Mouse (Mus musculus) kidney, postnatal 36 days (tissue): ENCODE data around the gene Olfml2b.

ENCODE experiments used
- DNase-seq, 2 experiments: peaks; one replicate each; pipeline ENCODE4 v3.0.0; 2021 to 2022; ENCODE audit warnings: mixed read lengths in 2 of 2

Gene Olfml2b

DNA sequence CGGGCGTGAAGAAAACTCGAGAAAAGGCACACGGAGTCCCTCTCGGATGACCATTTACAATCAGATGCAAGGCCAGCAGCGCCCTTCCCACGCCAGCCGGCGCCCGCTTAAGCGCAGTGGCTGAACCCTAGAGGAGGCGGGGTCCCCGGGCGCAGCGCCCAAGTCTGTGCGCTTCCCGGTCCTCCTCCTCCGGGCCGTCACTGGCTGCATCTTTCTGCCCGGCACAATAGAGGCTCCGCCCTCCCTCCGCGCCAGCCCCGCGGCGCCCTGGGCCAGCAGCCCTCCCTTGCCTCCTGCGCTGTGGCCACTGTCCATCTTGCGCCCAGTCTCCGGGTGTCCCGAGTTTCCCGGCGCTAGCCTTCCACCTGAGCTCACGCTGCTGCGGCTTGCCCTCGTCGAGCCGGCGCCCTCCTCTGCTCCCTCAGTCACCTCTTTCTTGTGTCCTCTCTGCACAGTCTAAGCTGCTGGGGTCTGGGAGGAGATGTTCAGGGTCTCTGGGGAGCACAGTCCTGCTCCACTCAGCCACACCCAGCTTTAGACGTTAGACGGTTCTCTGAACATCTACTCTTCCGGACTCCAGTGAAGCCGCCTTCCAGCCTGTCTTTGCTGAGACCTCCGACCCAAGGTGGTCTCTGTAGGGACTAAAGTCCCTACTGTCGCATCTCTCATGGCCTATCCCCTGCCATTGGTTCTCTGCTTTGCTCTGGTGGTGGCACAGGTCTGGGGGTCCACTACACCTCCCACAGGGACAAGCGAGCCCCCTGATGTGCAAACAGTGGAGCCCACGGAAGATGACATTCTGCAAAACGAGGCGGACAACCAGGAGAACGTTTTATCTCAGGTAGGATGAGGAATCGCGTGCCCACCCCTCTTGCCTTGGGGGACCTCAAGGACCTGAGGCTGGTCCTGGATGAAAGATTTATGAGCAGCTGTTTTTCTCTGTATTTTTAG lies at the start of gene Olfml2b:
TSS of gene Olfml2b (plus strand) at position 278 of the 951 bp plus-strand sequence.
- DNase-seq = peak; percentile 85 to 93

DNA sequence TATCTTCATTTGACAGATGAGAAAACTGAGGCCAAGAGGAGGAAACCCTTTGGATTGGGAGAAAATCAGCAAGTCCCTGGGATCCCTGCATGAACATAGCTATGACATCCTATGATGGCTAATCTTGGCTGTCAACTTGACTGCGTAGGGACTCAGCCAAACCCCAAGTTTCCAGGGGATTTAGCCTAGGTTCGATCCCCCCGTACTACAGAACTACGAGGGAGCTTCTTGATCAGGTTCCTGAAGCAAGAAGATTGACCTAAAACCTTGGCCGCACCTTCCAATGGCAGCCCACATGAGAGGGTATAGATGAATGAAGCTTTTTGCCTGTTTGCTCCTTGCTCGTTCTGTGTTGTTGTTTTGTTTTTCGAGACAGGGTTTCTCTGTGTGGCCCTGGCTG lies 49.8 kb upstream of the Olfml2b start:
- DNase-seq = no peak

DNA sequence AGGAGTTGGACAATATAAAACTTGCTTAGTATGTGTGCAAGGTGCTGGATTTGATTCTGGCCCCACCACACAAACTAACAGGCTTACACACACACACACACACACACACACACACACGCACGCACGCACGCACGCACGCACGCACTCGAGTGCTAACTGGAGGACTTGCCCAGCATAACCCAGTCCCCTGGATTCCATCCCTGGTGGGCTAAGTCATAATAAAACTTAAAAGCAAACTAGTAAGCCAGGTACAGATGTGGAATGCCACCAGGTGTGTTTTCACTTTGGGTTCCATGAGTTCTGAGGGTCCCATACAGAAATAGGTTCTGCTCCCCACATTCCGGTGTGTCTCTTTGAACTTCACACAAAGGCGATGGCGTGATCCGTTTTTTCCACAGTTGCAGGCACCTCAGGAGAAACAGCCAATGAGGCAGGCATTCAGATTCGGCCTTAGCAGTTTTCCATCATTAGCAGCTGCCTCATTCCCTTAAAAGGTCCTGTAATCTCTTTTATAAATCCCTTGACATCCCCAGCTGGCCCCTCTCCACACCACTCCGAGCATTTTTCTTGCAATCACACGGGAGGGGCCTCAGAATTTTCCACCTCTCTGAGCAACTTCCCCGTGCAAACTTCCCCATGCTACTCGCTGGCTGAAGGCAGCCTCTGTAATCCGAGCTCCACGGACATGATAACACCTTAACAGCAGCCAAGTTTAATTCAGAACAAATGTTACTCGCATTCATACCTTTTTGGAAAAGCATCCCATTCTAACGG lies 38.9 kb upstream of the Olfml2b start:
- DNase-seq = no peak

DNA sequence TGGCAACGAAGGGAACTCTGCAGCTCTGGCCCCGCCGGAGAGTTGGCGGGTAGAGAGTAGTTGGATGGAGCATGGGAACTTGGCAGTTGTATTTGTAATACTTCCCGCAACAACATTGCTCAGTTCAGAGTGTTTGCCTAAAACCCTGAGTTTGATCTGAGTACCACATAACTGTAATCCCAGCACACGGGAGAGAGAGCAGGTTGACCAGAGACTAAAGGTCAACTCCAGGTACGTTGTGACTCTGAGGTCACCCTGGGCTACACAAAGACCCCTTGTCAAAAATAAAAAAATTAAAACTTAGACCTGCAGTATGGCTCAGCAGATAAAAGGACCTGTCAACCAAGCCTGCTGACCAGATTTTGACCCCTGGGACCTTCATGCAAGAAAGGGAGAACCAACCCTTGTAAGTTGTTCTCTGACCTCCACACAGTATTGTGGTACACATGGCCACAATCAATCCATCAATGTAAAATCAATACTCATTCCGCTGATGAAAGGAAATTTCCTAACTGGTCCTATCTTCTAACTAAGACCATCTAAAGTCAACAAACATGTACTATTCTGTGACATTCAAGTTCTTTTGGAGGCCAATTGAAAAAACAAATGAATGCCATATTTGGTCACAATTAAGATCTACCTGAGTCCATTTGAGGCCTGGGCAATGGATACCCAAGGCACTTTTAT lies 37.0 kb upstream of the Olfml2b start:
- DNase-seq = no peak

DNA sequence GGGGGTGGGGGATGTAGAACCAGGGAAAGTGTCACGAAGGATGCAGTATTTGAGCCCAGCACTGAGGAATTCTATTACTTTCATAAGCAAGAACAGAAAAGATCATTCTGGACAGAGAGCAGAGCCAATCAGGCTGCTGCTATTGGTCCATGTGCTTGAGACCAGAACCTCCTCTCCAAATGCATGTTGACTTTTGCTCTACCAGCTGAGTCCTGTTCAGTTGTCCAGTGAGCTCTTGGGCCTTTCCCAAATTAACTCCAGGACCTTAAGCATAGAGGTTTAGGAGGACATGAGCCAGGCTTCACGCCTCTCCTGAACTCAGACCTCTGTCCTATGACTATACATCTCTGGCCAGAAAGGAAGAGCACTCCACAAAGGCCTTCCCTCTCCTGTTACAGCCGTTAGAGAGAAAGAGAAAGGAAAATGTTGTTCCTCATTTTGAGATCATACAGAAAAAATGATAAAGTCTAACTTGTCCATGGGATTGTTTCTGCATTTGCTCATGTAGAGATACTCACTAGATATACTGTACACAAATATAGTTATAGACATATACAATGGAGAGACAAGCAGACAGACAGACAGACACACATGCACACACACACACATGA lies 35.8 kb upstream of the Olfml2b start:
- DNase-seq = no peak

DNA sequence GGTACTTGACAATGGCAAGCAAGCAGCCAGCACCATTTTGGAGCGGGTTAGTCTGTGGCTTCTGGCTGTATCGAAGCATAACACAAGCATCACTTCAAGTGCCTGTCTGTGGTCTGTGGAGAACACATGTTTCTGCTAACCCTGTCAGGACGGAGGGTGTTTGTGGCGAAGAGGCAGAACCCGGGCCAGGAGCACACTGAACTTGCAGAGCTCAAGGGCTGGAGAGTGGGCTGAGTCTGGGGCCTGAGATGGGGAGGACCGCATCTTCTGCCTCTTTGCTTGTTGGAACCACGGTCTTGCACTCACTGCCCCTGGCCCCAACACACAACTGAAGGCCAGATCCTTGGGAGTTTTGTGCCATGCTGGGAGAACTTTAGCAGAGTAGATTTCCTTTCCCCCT lies 34.5 kb upstream of the Olfml2b start:
- DNase-seq = no peak

DNA sequence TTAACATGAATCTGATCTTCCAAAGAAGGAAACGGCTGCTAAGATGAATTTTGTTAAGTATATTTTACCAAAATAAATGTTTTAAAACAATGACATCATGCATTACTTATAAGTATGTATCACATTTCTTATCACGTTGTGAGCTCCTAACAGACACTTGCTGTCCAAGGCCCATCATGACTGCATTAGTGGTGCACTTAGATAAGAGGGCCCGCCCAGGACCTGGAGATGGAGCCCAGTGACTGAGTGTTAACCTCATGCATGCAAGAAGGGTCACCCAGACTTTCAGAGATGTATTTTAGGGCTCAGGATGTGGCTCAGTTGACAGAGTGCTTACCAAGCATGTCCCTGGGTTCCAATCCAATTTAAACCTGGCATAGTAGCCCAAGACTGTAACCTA lies 34.0 kb upstream of the Olfml2b start:
- no peak for DNase-seq

DNA sequence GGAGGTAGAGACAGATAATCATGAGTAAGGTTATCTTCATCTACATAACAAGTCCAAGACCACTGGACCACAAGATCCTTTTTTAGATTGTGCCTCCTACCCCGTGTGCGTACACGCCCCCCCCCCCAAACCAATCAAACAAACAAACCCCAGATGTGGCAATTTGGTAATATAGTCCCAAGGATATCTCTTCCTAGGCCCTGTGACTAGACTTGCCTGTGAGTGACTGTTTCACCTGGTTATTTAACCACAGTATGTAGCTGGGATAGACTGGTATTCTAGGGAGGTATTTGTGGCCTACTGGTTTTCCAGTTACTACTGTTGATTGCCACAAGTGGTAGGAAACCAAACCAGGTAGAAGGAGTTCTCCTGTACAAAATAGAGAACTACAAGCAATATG lies 33.6 kb upstream of the Olfml2b start:
- no peak for DNase-seq

DNA sequence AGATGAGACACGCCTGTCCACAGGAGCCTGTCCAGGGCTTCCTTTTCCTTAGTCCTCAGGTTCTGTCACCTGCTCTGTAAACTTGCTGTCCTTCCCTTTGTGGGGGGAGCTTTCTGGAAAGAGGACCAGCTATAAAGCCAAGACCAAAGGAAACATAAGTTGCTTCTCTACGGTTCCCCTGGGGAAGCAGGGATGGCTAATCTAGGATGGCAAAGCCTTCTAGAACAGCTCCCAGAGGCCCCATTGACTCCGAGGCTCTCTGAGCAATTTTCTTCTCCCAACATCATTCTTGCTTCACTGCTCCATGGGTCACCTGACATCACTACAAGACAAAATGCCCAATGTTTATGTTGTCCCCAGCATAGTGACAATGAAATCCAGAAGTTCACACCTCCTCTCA lies 32.7 kb upstream of the Olfml2b start:
- DNase-seq = no peak

DNA sequence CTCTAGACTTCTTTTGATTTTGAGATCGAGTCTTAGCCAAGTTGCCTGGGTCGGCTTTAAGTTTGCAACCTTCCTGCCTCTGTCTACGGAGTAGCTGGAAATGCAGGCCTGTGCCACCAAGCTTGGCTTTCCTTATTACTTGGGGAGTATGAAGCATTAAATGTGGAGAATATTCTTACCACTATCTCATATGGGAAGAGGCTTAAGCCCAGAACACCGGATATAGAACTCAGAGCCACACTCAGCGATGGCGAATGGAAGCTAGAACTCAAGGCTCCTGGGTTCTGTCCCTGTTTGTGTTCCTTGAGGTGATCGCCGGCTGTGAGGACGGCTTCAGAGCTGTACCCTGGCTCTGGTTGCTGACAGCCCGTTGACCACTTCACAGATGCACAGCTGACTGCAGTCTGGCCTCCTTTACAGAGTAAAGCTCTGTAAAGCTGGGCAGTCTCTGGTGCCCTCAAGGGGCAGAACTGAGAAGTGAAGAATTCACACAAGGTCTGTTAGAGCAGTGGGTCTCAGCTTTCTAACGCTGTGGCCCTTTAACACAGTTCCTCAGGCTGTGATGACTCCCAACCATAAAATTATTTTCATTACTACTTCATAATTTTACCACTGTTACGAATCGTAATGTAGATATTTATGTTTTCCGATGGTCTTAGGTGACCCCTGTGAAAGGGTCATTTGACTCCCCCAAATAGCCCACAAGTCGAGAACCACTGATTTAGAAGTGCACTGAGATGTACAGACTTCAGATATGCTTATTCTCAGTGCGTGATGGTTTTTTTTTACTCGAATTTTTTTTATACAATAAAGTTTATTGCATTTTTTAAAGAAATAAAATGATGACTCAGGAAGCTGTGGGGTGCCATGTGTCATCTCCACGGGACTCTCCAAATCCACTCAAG lies 31.1 kb upstream of the Olfml2b start:
- peak; percentile 68 to 84 for DNase-seq

DNA sequence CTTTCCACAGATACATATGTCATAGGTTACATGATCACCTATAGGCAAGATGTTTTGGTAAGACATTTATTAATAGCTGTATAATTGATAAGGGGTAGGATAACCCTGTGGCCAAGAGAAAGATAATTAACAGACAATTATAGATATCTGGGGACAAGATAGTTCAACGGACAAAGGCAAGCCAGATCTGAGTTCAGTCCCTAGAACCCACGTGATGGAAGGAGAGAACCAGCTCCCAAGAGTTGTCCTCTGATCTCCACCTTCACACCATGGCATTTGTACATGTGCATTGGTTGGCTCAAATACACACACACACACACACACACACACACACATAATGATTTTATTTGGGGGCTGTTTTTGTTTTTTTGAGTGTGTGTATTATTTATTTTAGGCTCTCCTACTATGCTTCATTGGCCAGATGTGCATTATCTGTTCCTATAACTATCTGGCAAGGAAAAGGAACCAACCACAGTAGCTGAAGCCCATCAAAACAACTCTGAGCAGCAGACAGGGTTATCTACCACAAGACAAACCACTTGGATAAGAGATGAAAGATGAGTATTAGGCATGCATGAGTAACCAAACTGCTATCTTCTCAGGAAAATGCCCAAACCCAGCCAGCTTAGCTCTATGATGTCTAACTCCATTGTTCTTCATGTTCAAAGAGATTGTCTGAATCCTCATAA lies 24.5 kb upstream of the Olfml2b start:
- DNase-seq = no peak

DNA sequence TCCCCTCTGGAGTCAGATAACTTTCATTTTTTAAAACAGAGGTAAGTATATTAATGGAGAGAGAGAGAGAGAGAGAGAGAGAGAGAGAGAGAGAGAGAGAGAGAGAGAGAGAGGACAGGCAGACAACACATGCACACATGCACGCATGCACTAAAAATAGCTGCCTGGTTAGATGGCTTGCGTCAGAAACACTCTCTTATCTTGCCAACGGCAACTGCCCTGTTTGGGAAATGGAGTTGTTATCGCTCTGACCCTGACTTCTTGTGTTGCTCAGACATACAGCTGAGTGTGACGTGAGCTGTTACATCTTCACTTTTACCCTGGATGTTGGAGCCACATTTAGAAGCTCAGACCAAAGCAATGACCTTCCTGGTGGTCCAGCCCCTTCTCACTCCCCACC lies 21.4 kb upstream of the Olfml2b start:
- no peak for DNase-seq

DNA sequence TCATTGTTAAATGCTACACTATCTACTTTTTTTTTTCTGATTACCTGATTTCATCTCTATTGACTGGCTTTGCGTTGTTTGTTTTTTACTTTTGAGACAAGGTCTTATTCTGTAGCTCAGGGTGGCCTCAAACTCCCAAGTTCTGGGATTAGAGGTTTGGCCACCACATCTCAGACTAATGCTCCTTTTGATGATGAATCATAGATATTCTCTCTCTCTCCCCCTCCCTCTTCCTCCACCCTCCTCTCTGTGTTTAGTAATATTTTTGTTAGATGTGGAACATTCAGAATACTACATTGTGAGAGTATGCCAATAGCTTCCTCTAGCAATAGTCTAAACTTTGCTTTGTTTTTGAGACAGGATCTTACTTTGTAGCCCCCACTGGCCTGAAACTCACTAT lies 20.9 kb upstream of the Olfml2b start:
- no peak for DNase-seq

DNA sequence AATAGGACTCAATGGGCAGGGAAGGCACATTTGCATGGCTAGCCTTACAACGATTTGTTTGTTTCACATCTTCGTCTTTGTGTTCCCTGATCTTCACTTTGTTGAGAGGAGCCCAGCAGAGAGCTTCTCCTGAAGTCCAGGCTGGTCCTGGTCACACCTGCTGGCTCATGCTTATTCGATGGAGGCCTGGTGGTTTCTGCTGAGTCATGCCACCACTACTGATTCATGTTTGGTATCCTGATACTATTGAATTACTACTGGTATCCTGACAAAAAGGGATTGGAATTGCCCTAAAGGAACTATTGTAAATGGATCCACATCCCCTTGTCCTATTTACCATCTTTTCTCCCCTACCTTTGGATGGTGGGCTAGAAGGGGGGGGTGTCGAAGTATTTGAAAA lies 13.8 kb upstream of the Olfml2b start:
- no peak for DNase-seq

DNA sequence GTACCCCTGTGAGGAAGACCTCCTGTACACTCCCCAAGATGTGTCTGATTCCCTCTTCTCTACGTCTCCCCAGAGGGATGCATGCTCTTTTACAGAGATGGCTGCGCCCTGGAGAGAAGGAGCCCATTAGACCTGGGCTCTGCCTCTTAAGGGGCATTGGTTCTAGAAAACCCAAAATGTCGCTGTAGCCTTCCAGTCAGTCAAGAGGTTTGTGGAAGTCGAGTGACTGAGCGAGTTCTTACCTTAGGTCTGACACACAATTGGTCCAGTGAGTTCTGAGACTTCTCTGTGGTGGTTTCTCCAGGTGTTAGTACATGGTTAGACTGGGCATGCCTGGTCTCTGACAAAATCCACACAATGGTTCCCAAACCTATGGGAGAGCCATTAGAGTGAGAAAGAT lies 12.8 kb upstream of the Olfml2b start:
- DNase-seq = no peak

DNA sequence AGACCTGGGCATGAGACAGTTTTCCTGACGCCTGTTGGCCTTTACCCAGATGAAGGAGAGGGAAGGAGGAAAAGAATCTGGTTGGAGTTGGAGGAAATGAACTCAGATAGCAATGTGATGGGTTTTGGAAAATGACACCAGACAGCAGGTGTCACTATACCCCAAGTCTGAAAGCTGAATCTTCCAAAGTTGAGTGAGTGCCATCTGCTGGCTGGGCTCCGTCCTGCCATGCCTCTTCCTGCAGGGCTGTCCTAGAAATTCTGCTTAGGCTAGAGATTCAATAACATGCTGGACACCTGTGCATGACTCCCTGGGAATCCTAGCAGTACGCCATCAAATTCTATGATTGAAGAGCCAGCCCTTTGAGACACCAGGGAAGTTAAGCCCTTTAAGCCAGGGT lies 11.9 kb upstream of the Olfml2b start:
- DNase-seq = peak; percentile 81 to 91

DNA sequence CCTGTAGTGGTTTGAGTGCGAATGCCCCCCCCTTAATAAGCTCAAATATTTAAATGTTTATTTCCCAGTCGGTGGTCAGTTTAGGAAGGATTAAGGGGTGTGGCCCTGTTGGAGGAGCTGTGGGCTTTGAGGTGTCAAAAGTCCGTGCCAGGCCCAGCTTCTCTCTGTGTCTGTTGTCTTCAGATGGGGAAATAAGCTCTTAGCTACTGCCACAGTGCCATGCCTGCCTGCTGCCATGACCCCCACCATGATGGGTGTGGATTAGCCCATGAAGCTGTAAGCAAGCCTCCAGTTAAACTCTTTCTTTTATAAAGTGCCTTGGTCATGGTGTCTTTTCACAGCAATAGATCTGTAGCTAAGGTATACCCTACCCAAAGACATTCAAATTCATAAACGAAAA lies 11.5 kb upstream of the Olfml2b start:
- DNase-seq = no peak

DNA sequence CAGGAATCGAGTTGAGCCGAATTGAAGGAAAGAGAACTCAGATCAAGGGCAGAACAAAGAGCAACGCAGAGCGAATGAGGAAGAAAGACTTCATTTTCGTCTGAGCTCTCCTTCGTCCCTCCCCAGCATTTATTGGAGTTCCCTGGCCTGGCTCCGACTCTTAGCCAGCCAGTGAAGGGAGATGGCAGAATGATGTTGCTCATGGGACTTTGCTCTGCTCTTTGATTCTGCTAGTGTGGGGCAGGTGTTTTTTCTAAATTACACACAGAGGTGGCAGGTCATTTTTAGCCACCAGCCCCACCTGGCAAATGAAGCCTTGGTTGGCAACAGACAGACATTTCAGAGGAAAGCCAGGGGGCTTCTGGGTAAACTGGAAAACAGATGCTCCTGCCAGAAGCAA lies 5.4 kb upstream of the Olfml2b start:
- DNase-seq = no peak

DNA sequence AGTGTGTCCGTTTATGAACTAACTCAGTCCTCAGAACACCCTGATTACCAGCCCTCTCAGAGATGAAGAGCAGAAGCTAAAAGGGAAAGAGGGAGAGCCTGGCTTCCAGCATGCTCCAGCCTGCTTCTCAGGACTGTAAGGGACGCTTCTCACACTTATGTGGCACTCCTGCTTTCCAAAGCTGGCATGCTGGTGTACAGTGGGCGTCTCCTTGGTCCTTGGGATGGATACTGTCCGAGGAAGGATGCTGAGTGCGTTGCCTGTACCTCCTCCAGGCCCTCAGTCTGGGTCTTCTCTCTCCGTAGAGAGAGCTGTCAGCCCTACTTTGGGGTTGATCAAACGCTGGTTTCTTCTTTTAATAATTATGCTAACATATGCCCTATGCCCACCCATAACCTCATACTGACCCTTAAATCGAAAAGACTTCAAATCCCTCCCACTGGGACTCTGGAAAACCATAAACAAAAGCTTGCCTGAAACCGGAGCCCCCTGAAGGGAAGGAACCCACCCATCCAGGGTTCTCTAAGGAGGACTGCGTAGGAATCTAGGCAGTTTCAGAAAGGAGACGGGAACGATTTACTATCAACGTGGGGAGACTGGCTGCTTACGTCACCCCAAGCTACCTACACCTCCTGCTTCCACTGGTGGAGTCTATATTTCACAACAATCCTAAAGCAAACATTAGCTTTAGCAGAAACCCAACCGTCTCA lies 1.7 kb downstream of the Olfml2b start:
- DNase-seq = no peak

DNA sequence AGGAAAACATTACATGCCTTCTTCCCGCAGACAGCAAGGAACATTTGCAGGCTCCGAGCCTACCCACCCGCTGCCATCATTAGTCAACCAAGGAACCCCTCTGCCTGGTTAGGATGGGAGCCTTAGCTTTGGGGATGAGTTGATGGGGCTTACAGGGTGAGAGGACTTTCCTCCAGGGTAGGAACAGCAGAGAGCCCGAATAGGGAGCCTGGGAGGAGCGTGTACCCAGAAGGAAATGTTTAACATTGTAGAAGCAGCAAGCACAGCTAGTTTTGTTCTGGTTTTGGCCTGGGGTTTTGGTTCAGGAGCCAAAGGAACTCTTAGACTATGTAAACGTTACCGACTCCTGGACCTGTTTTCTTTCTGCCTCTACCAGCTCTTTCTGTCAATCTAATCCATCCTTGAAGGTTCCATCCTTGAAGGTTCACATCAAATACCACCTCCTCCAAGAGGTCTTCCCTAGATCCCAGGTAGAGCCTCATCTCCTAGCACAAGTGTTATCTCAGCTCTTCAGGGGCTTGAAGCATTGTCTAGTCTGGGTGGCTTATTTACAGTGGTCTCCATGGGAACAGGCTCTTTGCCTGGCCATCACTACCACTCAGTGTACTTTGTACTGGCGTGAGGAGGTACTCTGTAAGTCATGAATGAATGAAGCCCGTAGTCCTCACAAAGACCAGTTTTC lies 2.4 kb downstream of the Olfml2b start:
- no peak for DNase-seq
